Mouse (Mus musculus): Measurements from ENCODE around the gene Ddb2. TPM values are rescaled to one million over a fixed set of nuclear protein-coding genes. Genes with fewer than 3 reads are reported as not detected.
A peak's percentile ranks its signal among the peaks of the same experiment; 100 is the strongest.

Gene Ddb2
- total and polyA plus RNA-seq, 2 experiments = 4.4 to 7.9 TPM

DNA sequence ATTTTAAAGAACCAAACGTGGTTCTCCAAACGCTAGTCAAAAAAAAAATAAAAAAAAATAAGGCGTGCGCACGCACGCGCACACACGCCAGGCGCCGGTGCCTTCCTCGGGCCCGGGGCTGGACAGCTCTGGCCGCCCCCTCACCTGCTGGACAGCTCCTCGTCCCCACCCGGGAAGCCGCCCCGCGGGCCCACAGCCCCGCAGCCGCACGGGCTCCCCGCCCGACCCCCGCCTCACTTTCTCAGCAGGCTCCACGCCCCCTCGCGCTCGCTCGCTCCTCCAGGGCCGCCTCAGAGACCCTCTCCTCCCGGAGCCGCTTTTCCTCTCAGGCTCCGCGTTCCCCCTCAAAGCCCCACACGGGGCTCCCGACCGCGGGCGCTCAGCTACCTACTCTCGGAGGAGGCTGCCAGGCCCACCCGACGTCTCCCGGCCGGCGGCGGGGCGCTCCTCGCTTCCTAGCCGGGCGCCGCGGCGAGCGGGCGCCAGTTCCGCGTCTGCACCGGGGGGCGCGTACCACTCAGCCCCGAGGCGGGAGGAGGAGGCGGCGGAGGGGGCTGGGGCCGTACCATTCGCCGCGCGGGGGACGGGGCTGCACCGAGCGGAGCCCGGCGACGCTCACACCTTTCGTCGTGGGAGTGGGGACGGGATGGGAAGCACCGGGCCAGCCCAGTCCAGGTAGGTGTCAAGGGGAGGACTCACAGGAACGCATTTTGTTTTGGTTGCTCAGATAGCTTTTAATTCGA is 54.2 kb downstream of the Ddb2 start:
- H3K27ac ChIP-seq (replicated peaks; ENCODE audit: insufficient read depth, low read depth, low read length) = peak overlapping the region; percentile 6; the same call in 1 of the 2 replicates
- H3K4me1 ChIP-seq (ENCODE audit: control insufficient read depth, insufficient read depth, low read length) = peaks cover 4% of the 10 kb centered on the region; the same call in 1 of the 2 replicates
- H3K9ac ChIP-seq (ENCODE audit: low read depth, low read length) = peak overlapping the region; percentile 77
- peak overlapping the region; percentile 67 for H3K4me3 ChIP-seq (ENCODE audit: insufficient read depth, low read depth, low read length)
- H3K36me3 ChIP-seq (ENCODE audit: control insufficient read depth, insufficient read depth, low read length) = peaks cover 14% of the 10 kb centered on the region; the same call in 1 of the 2 replicates
- no peaks in the 10 kb centered on the region for H3K27me3 ChIP-seq (ENCODE audit: control insufficient read depth, insufficient read depth, low read length)
- WGBS = 1% methylated on average over 79 of the region's 81 CpGs
- TF ChIP-seq POLR2A (IDR thresholded peaks at IDR 0.05; ENCODE audit: extremely low read depth, insufficient read depth, low read length) = 0 out of 2 replicates have a peak, but pooled peaks have one; percentile 21
- no peak for TF ChIP-seq CTCF (IDR thresholded peaks at IDR 0.05; ENCODE audit: low read depth, low read length)
- no peak for DNase-seq (ENCODE audit: extremely low read depth, low read depth, low spot score)
- no peaks in the 10 kb centered on the region for H3K79me2 ChIP-seq (ENCODE audit: control insufficient read depth, insufficient read depth, low read length)

DNA sequence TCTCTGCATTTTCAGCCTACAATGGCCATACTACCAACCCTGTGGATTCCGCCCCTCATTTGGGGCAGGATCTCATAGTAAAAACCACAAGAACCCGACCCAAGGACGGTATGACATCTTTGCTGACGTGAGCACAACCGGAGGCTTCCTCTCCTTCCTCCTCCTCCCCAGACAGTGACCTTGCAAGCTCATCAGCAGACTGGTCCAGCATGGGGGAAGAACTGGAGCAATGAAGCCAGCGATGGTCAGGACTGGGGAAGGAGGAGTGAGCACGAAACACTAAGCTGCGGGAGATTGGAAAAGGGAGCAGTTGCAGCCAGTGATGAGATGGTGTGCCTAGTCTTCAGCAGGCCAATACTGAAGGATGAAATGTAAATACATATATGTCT is 54.8 kb downstream of the Ddb2 start:
- Histone ChIP-seq H3K27ac (replicated peaks; ENCODE audit: insufficient read depth, low read depth, low read length) (no peak overlapping the region), H3K36me3 (ENCODE audit: control insufficient read depth, insufficient read depth, low read length) (peaks cover 9% of the 10 kb centered on the region; the same call in 1 of the 2 replicates), H3K4me3 (ENCODE audit: insufficient read depth, low read depth, low read length) (peak overlapping the region; percentile 67), H3K9ac (ENCODE audit: low read depth, low read length) (peak overlapping the region; percentile 32), H3K79me2 (ENCODE audit: control insufficient read depth, insufficient read depth, low read length) (no peaks in the 10 kb centered on the region), H3K4me1 (ENCODE audit: control insufficient read depth, insufficient read depth, low read length) (peaks cover 4% of the 10 kb centered on the region; the same call in 1 of the 2 replicates), H3K27me3 (ENCODE audit: control insufficient read depth, insufficient read depth, low read length) (no peaks in the 10 kb centered on the region)
- TF ChIP-seq CTCF (IDR thresholded peaks at IDR 0.05; ENCODE audit: low read depth, low read length) (no peak), POLR2A (IDR thresholded peaks at IDR 0.05; ENCODE audit: extremely low read depth, insufficient read depth, low read length) (no peak)
- 37% methylated on average over 8 of the region's 8 CpGs for WGBS
- peak; percentile 29 for DNase-seq (ENCODE audit: extremely low read depth, low read depth, low spot score)

DNA sequence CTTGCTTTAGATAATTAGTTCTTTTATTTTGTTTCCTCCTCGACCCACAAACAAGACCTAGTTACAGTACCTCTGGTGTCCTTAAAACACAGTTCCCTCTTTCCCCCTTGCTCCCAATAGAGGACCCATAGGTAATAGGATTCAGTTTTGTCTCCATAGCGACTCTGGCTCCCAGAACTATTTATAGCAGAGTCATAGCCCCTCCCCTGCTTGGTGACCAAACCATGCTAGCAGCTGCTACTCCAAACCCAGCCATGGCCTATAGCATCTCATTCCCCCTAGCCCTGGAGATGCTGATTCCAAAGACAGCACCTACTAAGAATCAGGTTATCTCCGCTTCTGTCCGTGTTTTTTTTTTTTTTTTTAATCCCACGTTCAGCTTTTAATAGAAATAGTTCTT is 56.1 kb downstream of the Ddb2 start:
- TF ChIP-seq CTCF (IDR thresholded peaks at IDR 0.05; ENCODE audit: low read depth, low read length) (no peak), POLR2A (IDR thresholded peaks at IDR 0.05; ENCODE audit: extremely low read depth, insufficient read depth, low read length) (no peak)

DNA sequence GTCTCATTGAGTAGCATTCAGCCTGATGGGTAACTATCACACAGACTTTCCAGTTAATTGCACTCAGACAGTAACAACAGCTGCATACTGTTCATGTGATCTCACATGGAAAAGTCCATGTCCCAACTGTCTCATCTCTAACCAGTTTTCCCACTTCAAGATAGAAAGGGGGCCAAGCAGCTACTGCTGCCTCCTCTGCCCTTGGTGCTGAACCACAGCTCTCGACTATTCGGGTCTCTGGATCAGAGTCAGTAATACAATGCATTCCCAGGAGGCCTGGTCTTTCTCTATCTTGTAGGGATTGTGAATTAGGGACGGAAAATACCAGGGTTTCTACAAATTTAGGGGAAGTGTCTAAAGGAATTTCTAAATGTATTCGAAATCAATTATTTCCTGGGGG is 57.0 kb downstream of the Ddb2 start:
- Histone ChIP-seq H3K27me3 (ENCODE audit: control insufficient read depth, insufficient read depth, low read length) (no peaks in the 10 kb centered on the region), H3K36me3 (ENCODE audit: control insufficient read depth, insufficient read depth, low read length) (peaks cover 8% of the 10 kb centered on the region; the same call in 1 of the 2 replicates), H3K79me2 (ENCODE audit: control insufficient read depth, insufficient read depth, low read length) (no peaks in the 10 kb centered on the region), H3K9ac (ENCODE audit: low read depth, low read length) (no peak overlapping the region), H3K4me3 (ENCODE audit: insufficient read depth, low read depth, low read length) (no peak overlapping the region), H3K27ac (replicated peaks; ENCODE audit: insufficient read depth, low read depth, low read length) (no peak overlapping the region), H3K4me1 (ENCODE audit: control insufficient read depth, insufficient read depth, low read length) (peaks cover 4% of the 10 kb centered on the region; the same call in 1 of the 2 replicates)
- 75% methylated on average over 4 of the region's 4 CpGs for WGBS
- no peak for TF ChIP-seq POLR2A (IDR thresholded peaks at IDR 0.05; ENCODE audit: extremely low read depth, insufficient read depth, low read length)
- no peak for TF ChIP-seq CTCF (IDR thresholded peaks at IDR 0.05; ENCODE audit: low read depth, low read length)
- DNase-seq (ENCODE audit: extremely low read depth, low read depth, low spot score) = no peak

More for the DNA sequence above, 56.1 kb downstream of the Ddb2 start:
- WGBS = 78% methylated on average over 5 of the region's 5 CpGs
- H3K79me2 ChIP-seq (ENCODE audit: control insufficient read depth, insufficient read depth, low read length) = no peaks in the 10 kb centered on the region
- H3K9ac ChIP-seq (ENCODE audit: low read depth, low read length) = no peak overlapping the region
- peaks cover 7% of the 10 kb centered on the region; the same call in 1 of the 2 replicates for H3K36me3 ChIP-seq (ENCODE audit: control insufficient read depth, insufficient read depth, low read length)
- no peaks in the 10 kb centered on the region for H3K27me3 ChIP-seq (ENCODE audit: control insufficient read depth, insufficient read depth, low read length)
- H3K27ac ChIP-seq (replicated peaks; ENCODE audit: insufficient read depth, low read depth, low read length) = no peak overlapping the region
- no peak overlapping the region for H3K4me3 ChIP-seq (ENCODE audit: insufficient read depth, low read depth, low read length)
- peaks cover 4% of the 10 kb centered on the region; the same call in 1 of the 2 replicates for H3K4me1 ChIP-seq (ENCODE audit: control insufficient read depth, insufficient read depth, low read length)
- DNase-seq (ENCODE audit: extremely low read depth, low read depth, low spot score) = no peak

DNA sequence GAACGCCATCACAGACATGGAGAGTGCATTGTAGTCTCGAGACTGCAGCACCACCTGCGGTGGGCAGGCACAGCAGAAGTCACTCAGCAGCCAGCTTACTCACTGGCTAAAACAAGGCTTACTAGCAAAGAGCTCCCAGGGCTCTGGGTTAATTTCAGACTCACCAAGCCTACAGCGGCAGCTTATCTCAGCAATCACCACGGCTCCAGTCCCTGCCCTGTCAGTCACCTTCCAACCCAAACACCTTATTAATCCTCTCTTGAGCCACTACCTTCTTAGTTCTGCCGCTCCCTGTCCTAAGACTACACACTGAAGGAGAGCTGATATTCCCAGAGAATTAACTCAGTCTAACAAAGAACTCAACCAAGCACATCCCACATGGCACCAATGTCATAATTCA is 60.5 kb downstream of the Ddb2 start:
- Histone ChIP-seq H3K4me3 (ENCODE audit: insufficient read depth, low read depth, low read length) (no peak overlapping the region), H3K4me1 (ENCODE audit: control insufficient read depth, insufficient read depth, low read length) (no peaks in the 10 kb centered on the region), H3K79me2 (ENCODE audit: control insufficient read depth, insufficient read depth, low read length) (no peaks in the 10 kb centered on the region), H3K27ac (replicated peaks; ENCODE audit: insufficient read depth, low read depth, low read length) (no peak overlapping the region), H3K27me3 (ENCODE audit: control insufficient read depth, insufficient read depth, low read length) (no peaks in the 10 kb centered on the region), H3K36me3 (ENCODE audit: control insufficient read depth, insufficient read depth, low read length) (peaks cover 22% of the 10 kb centered on the region), H3K9ac (ENCODE audit: low read depth, low read length) (no peak overlapping the region)
- no peak for DNase-seq (ENCODE audit: extremely low read depth, low read depth, low spot score)
- 88% methylated on average over 6 of the region's 6 CpGs for WGBS
- no peak for TF ChIP-seq POLR2A (IDR thresholded peaks at IDR 0.05; ENCODE audit: extremely low read depth, insufficient read depth, low read length)

DNA sequence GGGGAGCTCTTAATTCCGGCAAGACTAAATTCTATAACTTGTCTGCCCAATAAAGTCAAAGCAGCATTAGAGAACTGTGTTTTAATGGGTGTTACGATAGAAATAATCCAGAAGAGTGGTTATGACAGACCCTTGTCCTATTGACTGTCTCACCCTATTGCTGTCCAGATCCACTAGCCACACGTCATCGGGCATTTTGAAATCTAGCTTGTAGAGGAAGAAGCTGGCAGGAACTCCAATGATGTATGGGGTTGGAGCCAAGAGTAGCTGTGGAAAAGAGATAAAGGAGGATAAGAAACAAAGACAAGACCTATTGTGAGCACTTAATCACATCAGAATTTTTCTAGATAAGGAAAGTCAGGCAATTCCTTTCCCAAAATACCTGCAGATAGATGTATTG is 61.3 kb downstream of the Ddb2 start:
- H3K9ac ChIP-seq (ENCODE audit: low read depth, low read length) = no peak overlapping the region
- H3K36me3 ChIP-seq (ENCODE audit: control insufficient read depth, insufficient read depth, low read length) = peaks cover 24% of the 10 kb centered on the region
- no peaks in the 10 kb centered on the region for H3K79me2 ChIP-seq (ENCODE audit: control insufficient read depth, insufficient read depth, low read length)
- no peak overlapping the region for H3K4me3 ChIP-seq (ENCODE audit: insufficient read depth, low read depth, low read length)
- TF ChIP-seq CTCF (IDR thresholded peaks at IDR 0.05; ENCODE audit: low read depth, low read length) = no peak
- TF ChIP-seq POLR2A (IDR thresholded peaks at IDR 0.05; ENCODE audit: extremely low read depth, insufficient read depth, low read length) = no peak
- 62% methylated on average over 4 of the region's 4 CpGs for WGBS
- H3K4me1 ChIP-seq (ENCODE audit: control insufficient read depth, insufficient read depth, low read length) = no peaks in the 10 kb centered on the region
- peak; percentile 48 for DNase-seq (ENCODE audit: extremely low read depth, low read depth, low spot score)
- H3K27ac ChIP-seq (replicated peaks; ENCODE audit: insufficient read depth, low read depth, low read length) = no peak overlapping the region
- H3K27me3 ChIP-seq (ENCODE audit: control insufficient read depth, insufficient read depth, low read length) = no peaks in the 10 kb centered on the region
